Mouse (Mus musculus) common myeloid progenitor, adult 5-6 weeks (primary cell): ENCODE data around the gene Gm3625. TPM values are rescaled to one million over a fixed set of nuclear protein-coding genes. Genes with fewer than 3 reads are reported as not detected.

ENCODE experiments used
- ATAC-seq: replicated peaks from 2 replicates; pipeline ENCODE4 v1.8.0; 2016; ENCODE audit warnings: low read depth, mild to moderate bottlenecking, moderate TSS enrichment, inconsistent platforms; ENCODE audit not compliant: poor library complexity, severe bottlenecking
- total RNA-seq: library from RNA; stranded (forward); fragments of 200-1000, 187-1606 nt; gene quantifications from 2 replicates; pipeline ENCODE4 v1.2.3, GENCODE M21; 2017

Gene Gm3625
- total RNA-seq = not detected in 2 replicates

- ATAC-seq = peak; percentile 59
These were observed at the start of gene Gm3625, which contains the start of gene Itsn2 for GRCm38 (mm10) chr12:4592541-4593165. Gene Gm3625, minus strand, starts transcription at chr12:4592927. Gene Itsn2, plus strand, starts transcription at chr12:4592638.

- ATAC-seq = peak; percentile 54; the same call in 1 of the 2 replicates
These were observed 48.0 kb upstream of the Gm3625 start for GRCm38 (mm10) chr12:4640737-4641136.

- no peak for ATAC-seq
These were observed 45.7 kb upstream of the Gm3625 start for GRCm38 (mm10) chr12:4638438-4638837.

- no peak for ATAC-seq
These were observed 40.2 kb upstream of the Gm3625 start for GRCm38 (mm10) chr12:4632957-4633356.

- 0 out of 2 replicates have a peak, but pooled peaks have one; percentile 25 for ATAC-seq
These were observed 31.5 kb upstream of the Gm3625 start for GRCm38 (mm10) chr12:4624201-4624600.

GRCm38 (mm10) chr12:4614722-4615121 lies 22.0 kb upstream of the Gm3625 start:
- no peak for ATAC-seq

GRCm38 (mm10) chr12:4606625-4607024 lies 13.9 kb upstream of the Gm3625 start:
- no peak for ATAC-seq

GRCm38 (mm10) chr12:4599713-4600112 lies 7.0 kb upstream of the Gm3625 start:
- ATAC-seq = no peak

GRCm38 (mm10) chr12:4598666-4599428 lies 6.1 kb upstream of the Gm3625 start:
- no peak for ATAC-seq

- peak; percentile 66 for ATAC-seq
These were observed 2.3 kb upstream of the Gm3625 start for GRCm38 (mm10) chr12:4595055-4595454.

GRCm38 (mm10) chr12:4593930-4594391 lies 1.2 kb upstream of the Gm3625 start:
- no peak for ATAC-seq

GRCm38 (mm10) chr12:4593166-4593929 lies 621 bp upstream of the Gm3625 start:
- ATAC-seq = peak; percentile 33

- peak; percentile 15; the same call in 1 of the 2 replicates for ATAC-seq
These were observed 702 bp downstream of the Gm3625 start for GRCm38 (mm10) chr12:4592025-4592424.

GRCm38 (mm10) chr12:4588603-4589002 lies 4.1 kb downstream of the Gm3625 start:
- ATAC-seq = 0 out of 2 replicates have a peak, but pooled peaks have one; percentile 16

GRCm38 (mm10) chr12:4587846-4588245 lies 4.9 kb downstream of the Gm3625 start:
- ATAC-seq = no peak

GRCm38 (mm10) chr12:4582326-4582725 lies 10.4 kb downstream of the Gm3625 start:
- ATAC-seq = no peak

- no peak for ATAC-seq
These were observed 18.7 kb downstream of the Gm3625 start for GRCm38 (mm10) chr12:4574065-4574464.

GRCm38 (mm10) chr12:4571864-4572263 lies 20.9 kb downstream of the Gm3625 start:
- ATAC-seq = peak; percentile 99

GRCm38 (mm10) chr12:4558475-4559279 lies 34.0 kb downstream of the Gm3625 start:
- ATAC-seq = no peak

GRCm38 (mm10) chr12:4558013-4558412 lies 34.7 kb downstream of the Gm3625 start:
- no peak for ATAC-seq
